Mouse (Mus musculus): ENCODE results near the gene Snupn.
"Not testable (repeated sequence)": the region's sequence is repeated elsewhere in the genome, so short reads cannot be mapped to it uniquely, and the experiment has no call there.

GRCm38 (mm10) chr9:56909991-56910390 lies 40.7 kb upstream of the Snupn start:
- not testable (repeated sequence) for TF ChIP-seq CTCF (IDR thresholded peaks at IDR 0.05; ENCODE audit: control insufficient read depth, insufficient read depth, low read length); POLR2A (IDR thresholded peaks at IDR 0.05; ENCODE audit: borderline replicate concordance, control insufficient read depth, low read depth, low read length)
